ENCODE assay signal across 8 mouse cellular contexts in the genomic region with DNA sequence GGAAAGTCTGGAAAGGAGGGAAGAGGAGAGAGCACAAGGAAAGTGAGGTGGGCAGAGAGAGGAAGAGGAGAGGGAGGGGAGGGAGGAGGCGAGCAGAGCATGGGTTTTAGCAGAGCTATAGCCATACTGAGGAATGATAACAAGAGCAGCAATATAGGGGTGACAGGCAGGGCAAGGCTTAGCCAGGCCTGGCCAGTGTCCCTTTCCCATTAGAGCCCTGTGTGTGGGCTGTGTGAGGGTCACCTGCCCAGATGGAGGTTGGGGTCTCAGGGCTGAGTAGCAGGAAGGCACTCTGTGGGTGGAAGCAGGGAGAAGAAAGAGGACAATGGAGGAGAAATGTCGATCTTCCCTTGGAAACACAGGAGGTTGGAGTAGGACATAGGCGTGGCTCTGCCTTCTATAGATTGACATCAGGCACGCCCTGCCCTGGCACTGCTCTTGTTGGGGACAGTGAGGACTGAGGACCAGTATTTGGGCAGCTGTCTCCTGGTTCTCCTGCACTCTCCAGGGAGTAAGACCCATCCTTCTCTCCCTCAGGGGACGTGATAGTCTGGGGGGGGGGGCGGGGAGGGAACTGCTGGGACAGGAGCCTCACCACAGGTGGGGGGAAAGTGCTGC. TPM values are rescaled to one million over a fixed set of nuclear protein-coding genes. Genes with fewer than 3 reads are reported as not detected.
DNase-seq lines count a peak whose midpoint lies in the region; ATAC-seq and TF ChIP-seq lines count a peak whose summit lies in the region.

No protein-coding gene starts in this region.

- ATAC-seq in embryonic facial prominence, embryonic 12.5 days (ENCODE audit: insufficient number of reproducible peaks, insufficient read depth, low FRiP score, low TSS enrichment): peak; percentile 50; the same call in 1 of the 2 replicates
- ATAC-seq in midbrain, embryonic 14.5 days (ENCODE audit: low FRiP score, low TSS enrichment): peak; percentile 64; the same call in 1 of the 2 replicates

- no peaks in the 10 kb centered on the region for H3K36me3 ChIP-seq in liver, adult 2 months (ENCODE audit: control insufficient read depth, insufficient read depth, low read length)
- no peaks in the 10 kb centered on the region for H3K36me3 ChIP-seq in embryonic facial prominence, embryonic 12.5 days
- H3K36me3 ChIP-seq in midbrain, embryonic 14.5 days (ENCODE audit: control insufficient read depth, insufficient read depth, low read length): 0 out of 2 replicates have a peak, but pooled peaks cover 3% of the 10 kb centered on the region

- TF ChIP-seq POLR2A in liver, adult 2 months (IDR thresholded peaks at IDR 0.05; ENCODE audit: extremely low read depth, insufficient read depth, low read length): no peak

- peak overlapping the region; percentile 63 for H3K4me2 ChIP-seq in embryonic facial prominence, embryonic 12.5 days (replicated peaks)
- peak overlapping the region; percentile 68 for H3K4me2 ChIP-seq in midbrain, embryonic 14.5 days (ENCODE audit: low read length)

- no peaks in the 10 kb centered on the region for H3K9me3 ChIP-seq in embryonic facial prominence, embryonic 12.5 days
- H3K9me3 ChIP-seq in midbrain, embryonic 14.5 days (ENCODE audit: control insufficient read depth, low read length): no peaks in the 10 kb centered on the region

- H3K27ac ChIP-seq in liver, adult 2 months (replicated peaks; ENCODE audit: insufficient read depth, low read depth, low read length): no peak overlapping the region
- peak overlapping the region; percentile 69 for H3K27ac ChIP-seq in embryonic facial prominence, embryonic 12.5 days
- H3K27ac ChIP-seq in midbrain, embryonic 14.5 days (replicated peaks; ENCODE audit: low read depth, low read length): peak overlapping the region; percentile 67

- WGBS in liver, adult 2 months: 43% methylated on average over 6 of the region's 6 CpGs
- 17% methylated on average over 6 of the region's 6 CpGs for WGBS in embryonic facial prominence, embryonic 12.5 days
- 19% methylated on average over 5 of the region's 6 CpGs for WGBS in midbrain, embryonic 14.5 days

- no peak for DNase-seq in liver, adult 2 months (ENCODE audit: extremely low read depth, low read depth, low spot score)
- DNase-seq in liver (no peak), adipocyte (ENCODE audit: low spot score) (no peak)
- peak; percentile 16 for DNase-seq in induced T-regulatory cell, adult 2 months (ENCODE audit: low read depth)
- peak; percentile 8 for DNase-seq in midbrain, embryonic 14.5 days
- DNase-seq in adrenal gland, postnatal 10 days: no peak
- no peak for DNase-seq in urinary bladder, postnatal 10 days (ENCODE audit: low spot score)

- H3K79me2 ChIP-seq in liver, adult 2 months (ENCODE audit: control insufficient read depth, insufficient read depth, low read length): no peaks in the 10 kb centered on the region

- peaks cover 7% of the 10 kb centered on the region for H3K4me1 ChIP-seq in liver, adult 2 months (ENCODE audit: control insufficient read depth, insufficient read depth, low read length)
- peaks cover 27% of the 10 kb centered on the region for H3K4me1 ChIP-seq in embryonic facial prominence, embryonic 12.5 days
- peaks cover 11% of the 10 kb centered on the region; the same call in 1 of the 2 replicates for H3K4me1 ChIP-seq in midbrain, embryonic 14.5 days (ENCODE audit: control insufficient read depth, insufficient read depth, low read length)

- H3K27me3 ChIP-seq in liver, adult 2 months (ENCODE audit: control insufficient read depth, insufficient read depth, low read length): no peaks in the 10 kb centered on the region
- no peaks in the 10 kb centered on the region for H3K27me3 ChIP-seq in embryonic facial prominence, embryonic 12.5 days
- H3K27me3 ChIP-seq in midbrain, embryonic 14.5 days (ENCODE audit: control insufficient read depth, insufficient read depth, low read length): no peaks in the 10 kb centered on the region

- no peak for TF ChIP-seq CTCF in liver, adult 2 months (IDR thresholded peaks at IDR 0.05; ENCODE audit: low read depth, low read length)

- H3K4me3 ChIP-seq in liver, adult 2 months (ENCODE audit: insufficient read depth, low read depth, low read length): peak overlapping the region; percentile 53; the same call in 1 of the 2 replicates
- peak overlapping the region; percentile 36 for H3K4me3 ChIP-seq in embryonic facial prominence, embryonic 12.5 days
- H3K4me3 ChIP-seq in midbrain, embryonic 14.5 days (replicated peaks; ENCODE audit: low read depth, low read length): peak overlapping the region; percentile 45

- no peak overlapping the region for H3K9ac ChIP-seq in liver, adult 2 months (ENCODE audit: low read depth, low read length)
- peak overlapping the region; percentile 41 for H3K9ac ChIP-seq in embryonic facial prominence, embryonic 12.5 days
- peak overlapping the region; percentile 68 for H3K9ac ChIP-seq in midbrain, embryonic 14.5 days (replicated peaks; ENCODE audit: low read length)

RNA-seq across cellular contexts. Expression of a gene that starts 0.8 kb away (rescaled TPM):
- 0.09 and 0.54 TPM in 2 replicates for total RNA-seq in liver, adult 2 months (2014; rRNA removed)
- 0.52 and 0.78 TPM in 2 replicates for polyA plus RNA-seq in liver, adult 2 months (2012; rRNA removed)
- 1.1 and 1.5 TPM in 2 replicates for polyA plus RNA-seq in embryonic facial prominence, embryonic 12.5 days (2016; fragmentation: Nextera tagmentation; extraction: Ambion mirVana)
- 6.9 and 7.2 TPM in 2 replicates for polyA plus RNA-seq in midbrain, embryonic 14.5 days (2014; fragmentation: Nextera tagmentation; extraction: Ambion mirVana)
- total RNA-seq in adrenal gland, postnatal 10 days (2021): 1 to 10 TPM; 2.6 to 3.0 TPM

RNA-seq across cellular contexts. Expression of a gene that starts 16.7 kb away (rescaled TPM):
- total RNA-seq in liver, adult 2 months (2014; rRNA removed): not detected in 2 replicates
- 0.05 TPM in 1 of 2 replicates, not detected in the other for polyA plus RNA-seq in liver, adult 2 months (2012; rRNA removed)
- polyA plus RNA-seq in embryonic facial prominence, embryonic 12.5 days (2016; fragmentation: Nextera tagmentation; extraction: Ambion mirVana): not detected in 2 replicates
- polyA plus RNA-seq in midbrain, embryonic 14.5 days (2014; fragmentation: Nextera tagmentation; extraction: Ambion mirVana): not detected in 2 replicates
- total RNA-seq in adrenal gland, postnatal 10 days (2021): under 1 TPM; 0.18 to 0.58 TPM

RNA-seq across cellular contexts. Expression of a gene that starts 26.7 kb away (rescaled TPM):
- total RNA-seq in liver, adult 2 months (2014; rRNA removed): 2.7 and 2.8 TPM in 2 replicates
- 3.0 and 3.8 TPM in 2 replicates for polyA plus RNA-seq in liver, adult 2 months (2012; rRNA removed)
- polyA plus RNA-seq in embryonic facial prominence, embryonic 12.5 days (2016; fragmentation: Nextera tagmentation; extraction: Ambion mirVana): 31.6 and 35.6 TPM in 2 replicates
- polyA plus RNA-seq in midbrain, embryonic 14.5 days (2014; fragmentation: Nextera tagmentation; extraction: Ambion mirVana): 30.1 and 33.2 TPM in 2 replicates
- 10 to 100 TPM; 30.1 to 34.0 TPM for total RNA-seq in adrenal gland, postnatal 10 days (2021)

RNA-seq across cellular contexts. Expression of a gene that starts 39.2 kb away (rescaled TPM):
- 22.5 and 32.8 TPM in 2 replicates for total RNA-seq in liver, adult 2 months (2014; rRNA removed)
- polyA plus RNA-seq in liver, adult 2 months (2012; rRNA removed): 19.6 and 25.7 TPM in 2 replicates
- 7.7 and 9.2 TPM in 2 replicates for polyA plus RNA-seq in embryonic facial prominence, embryonic 12.5 days (2016; fragmentation: Nextera tagmentation; extraction: Ambion mirVana)
- 6.5 and 7.1 TPM in 2 replicates for polyA plus RNA-seq in midbrain, embryonic 14.5 days (2014; fragmentation: Nextera tagmentation; extraction: Ambion mirVana)
- total RNA-seq in adrenal gland, postnatal 10 days (2021): 10 to 100 TPM; 14.9 TPM

RNA-seq across cellular contexts. Expression of a gene that starts 39.5 kb away (rescaled TPM):
- total RNA-seq in liver, adult 2 months (2014; rRNA removed): 85.9 and 101 TPM in 2 replicates
- polyA plus RNA-seq in liver, adult 2 months (2012; rRNA removed): 282 and 283 TPM in 2 replicates
- 43.6 and 45.0 TPM in 2 replicates for polyA plus RNA-seq in embryonic facial prominence, embryonic 12.5 days (2016; fragmentation: Nextera tagmentation; extraction: Ambion mirVana)
- polyA plus RNA-seq in midbrain, embryonic 14.5 days (2014; fragmentation: Nextera tagmentation; extraction: Ambion mirVana): 64.6 and 73.3 TPM in 2 replicates
- total RNA-seq in adrenal gland, postnatal 10 days (2021): 100 to 1,000 TPM; 126 to 310 TPM

Comparison
In these comparisons a context has a peak if more than half of its experiments do, and no peak if none do; other contexts are left out.
1. DNase-seq: peak in induced T-regulatory cell, adult 2 months (single experiment) and midbrain, embryonic 14.5 days (single experiment); none in liver, adult 2 months (single experiment), liver (single experiment), adrenal gland, postnatal 10 days (single experiment), urinary bladder, postnatal 10 days (single experiment) and adipocyte (single experiment).
2. Peak in every context shown above with its lines, with median percentiles within 50 percentile points of each other: H3K4me3 ChIP-seq.